Mouse (Mus musculus): ENCODE measurements around the gene Rora.

- no peak for TF ChIP-seq CTCF (conservative IDR thresholded peaks at IDR 0.05; ENCODE audit: low read length)
- TF ChIP-seq POU5F1 (IDR thresholded peaks at IDR 0.05; ENCODE audit: borderline replicate concordance, low read length): no peak
- TF ChIP-seq NANOG (IDR thresholded peaks at IDR 0.05; ENCODE audit: borderline replicate concordance, low read length): no peak
Observed at GRCm38 (mm10) chr9:68883687-68884086, 230.1 kb downstream of the Rora start.

Measured in E14TG2a.4 (cell line).